Mouse (Mus musculus) gastrocnemius, postnatal 25 days (tissue): ENCODE results near the gene Hmg20b. TPM values are rescaled to one million over a fixed set of nuclear protein-coding genes. Genes with fewer than 3 reads are reported as not detected.

Experiments
- DNase-seq: peaks from one replicate; pipeline ENCODE4 v3.0.0; 2022
- long read RNA-seq, 2 experiments: library from polyadenylated mRNA; stranded (forward); transcript quantifications; one replicate each; pipeline ENCODE4 v2.0.0; 2021
- total RNA-seq, 2 experiments: library from RNA; stranded (reverse); gene quantifications; 1 replicate in 1 of 2; 2 replicates in 1 of 2; pipeline ENCODE4 v1.2.3; 2021

The Hmg20b gene
- 10 to 100 TPM; 22.9 to 29.6 TPM for total RNA-seq
- long read RNA-seq, experiment 1, transcript Hmg20b-201 (9 exons, 1,621 nt) = major isoform, 23 of 41 reads
- long read RNA-seq, experiment 1, partial matches to known transcripts = 3 of 41 reads
- long read RNA-seq, experiment 1, other reads (novel, unspliced or antisense) = 9 of 41 reads
- long read RNA-seq, experiment 2, transcript Hmg20b-201 (9 exons, 1,621 nt) = major isoform, 14 of 48 reads
- long read RNA-seq, experiment 2, transcript Hmg20b-202 (10 exons, 1,463 nt) = minor isoform, 13 of 48 reads
- long read RNA-seq, experiment 2, partial matches to known transcripts = 5 of 48 reads
- long read RNA-seq, experiment 2, other reads (novel, unspliced or antisense) = 12 of 48 reads

DNA sequence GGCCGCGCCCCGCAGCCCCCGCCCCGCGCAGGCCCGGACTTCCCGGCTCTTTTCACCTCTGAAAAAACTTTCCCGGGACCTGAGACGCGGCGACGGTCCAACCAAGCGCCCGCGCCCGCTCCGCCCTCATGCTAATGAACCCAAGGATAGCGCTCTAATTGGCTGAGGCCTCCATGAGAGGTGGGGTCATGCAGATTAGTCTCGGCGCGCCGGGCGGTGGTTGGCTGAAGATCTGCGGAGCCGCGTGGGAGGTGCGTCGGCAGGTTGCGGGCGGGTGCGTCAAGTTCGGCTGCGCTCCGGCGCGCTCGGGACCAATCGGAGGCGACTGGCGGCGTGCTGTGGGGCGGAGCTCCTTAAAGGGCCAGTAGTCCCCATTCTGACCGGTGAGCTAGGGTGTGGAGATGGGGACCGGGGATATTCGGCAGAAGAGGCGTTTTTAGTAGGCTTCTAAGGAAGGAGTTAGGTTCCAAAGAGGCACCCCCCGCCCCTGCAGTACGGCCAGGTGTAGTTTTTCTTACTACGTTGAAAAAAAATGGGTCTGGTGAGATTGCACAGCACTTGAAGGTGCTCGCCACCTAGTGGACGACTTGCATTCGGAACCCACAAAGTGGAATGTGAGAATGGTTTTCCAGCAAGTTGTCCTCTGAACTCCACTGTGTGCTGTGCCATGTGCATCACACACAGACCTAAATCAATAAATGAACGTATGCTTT is at the start of gene Hmg20b:
Gene Hmg20b, minus strand, starts transcription at position 130 of the 713 bp plus-strand sequence.
- DNase-seq = peak; percentile 99

DNA sequence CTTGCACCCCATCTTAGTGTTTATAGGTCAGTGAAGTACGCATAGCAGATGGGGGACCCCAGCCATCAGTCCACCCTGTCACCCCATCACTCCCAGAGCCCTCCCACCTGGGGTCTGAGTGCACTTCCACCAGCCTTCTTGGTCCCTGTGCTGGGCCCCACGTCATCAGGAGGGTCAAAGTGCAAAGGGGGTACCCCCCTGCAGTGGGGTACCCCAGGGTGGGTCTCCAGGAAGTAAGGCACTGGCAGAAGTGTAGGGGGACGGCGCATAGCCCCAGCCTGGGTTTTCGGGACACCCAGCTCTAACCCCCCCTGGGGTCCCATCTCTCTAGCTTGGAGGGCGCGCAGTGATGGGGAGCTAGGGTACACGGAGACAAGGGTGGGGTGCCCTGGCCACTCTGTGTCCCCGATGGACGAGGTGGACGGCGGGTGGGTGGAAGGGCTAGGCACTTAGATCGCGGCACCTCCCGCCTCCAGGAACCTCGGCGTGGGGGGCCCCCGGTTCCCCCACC is 49.6 kb upstream of the Hmg20b start:
- DNase-seq = no peak

DNA sequence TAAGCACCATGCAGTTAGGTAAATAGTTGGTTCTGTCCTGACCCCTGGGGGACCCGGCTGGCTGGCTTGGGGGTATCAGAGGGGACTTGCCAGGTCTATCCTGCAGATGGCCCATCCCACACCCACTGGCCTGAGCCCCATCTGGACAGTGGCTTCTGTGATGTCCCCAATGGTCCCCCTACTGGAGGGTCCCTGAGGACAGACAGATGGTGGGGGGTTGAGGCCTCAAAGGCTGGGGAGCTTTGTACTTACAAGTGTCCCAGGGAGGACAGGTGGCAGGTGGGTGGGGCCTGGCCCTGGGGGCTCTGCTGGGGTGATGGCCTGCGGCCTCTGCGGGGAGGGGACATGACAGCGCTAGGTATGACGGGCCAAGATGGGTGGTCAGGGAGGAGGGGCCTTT is 49.0 kb upstream of the Hmg20b start:
- no peak for DNase-seq

DNA sequence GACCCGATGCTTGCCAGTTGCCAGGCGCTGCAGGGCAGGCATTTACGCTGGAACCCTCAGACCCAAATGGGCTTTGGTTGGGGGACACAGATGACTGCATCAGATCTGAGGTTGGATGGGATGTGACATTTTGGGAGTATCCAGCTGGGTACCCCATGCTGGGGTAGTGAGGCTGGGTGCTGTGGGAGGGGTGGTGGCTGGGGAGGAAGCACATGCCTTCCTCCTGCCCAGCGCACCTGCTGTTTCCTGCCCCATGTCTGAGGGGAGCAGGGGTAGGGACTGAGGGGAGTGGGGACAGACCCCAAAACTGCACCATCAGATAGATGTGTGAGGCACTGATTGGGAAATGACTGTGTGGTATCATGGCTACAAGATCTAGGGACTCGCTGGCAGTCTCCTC is 46.5 kb upstream of the Hmg20b start:
- DNase-seq = no peak

DNA sequence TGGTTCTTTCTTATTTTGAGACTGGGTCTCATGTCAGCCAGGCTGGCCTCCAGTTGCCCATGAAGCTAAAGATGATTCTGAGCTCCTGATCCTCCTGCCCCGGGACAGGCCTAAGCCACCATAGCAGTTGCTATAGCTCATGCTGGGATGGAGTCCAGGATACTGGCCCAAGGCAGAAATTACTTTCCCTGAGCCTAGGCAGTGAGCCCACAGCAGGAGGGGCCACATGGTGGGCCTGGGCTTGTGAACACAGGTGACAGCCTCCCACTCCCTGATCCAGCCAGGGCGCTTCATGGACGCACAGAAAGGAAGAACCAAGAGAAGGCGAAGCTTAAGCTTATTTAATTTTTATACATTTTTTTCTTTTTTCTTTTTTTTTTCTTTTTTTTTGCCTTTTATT is 45.6 kb upstream of the Hmg20b start:
- DNase-seq = no peak

DNA sequence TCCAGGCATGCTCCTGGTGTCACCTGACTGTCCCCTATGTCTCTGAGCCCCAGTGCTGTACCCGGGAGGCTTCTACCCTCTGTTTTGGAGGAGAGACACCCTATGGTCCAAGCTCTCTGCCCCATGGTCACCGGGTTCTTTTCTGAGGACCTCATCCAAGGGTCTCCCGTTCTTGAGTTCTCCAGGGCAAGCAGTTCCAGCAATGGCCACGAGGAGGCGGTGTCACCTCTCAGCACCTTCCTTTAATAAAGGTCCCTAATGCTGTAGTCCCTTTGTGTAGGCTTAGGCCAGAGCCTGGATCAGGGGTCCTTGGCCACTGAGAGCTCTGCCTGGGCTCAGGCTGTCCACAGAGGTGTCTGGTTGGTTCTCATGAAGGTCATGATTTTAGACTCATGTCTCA is 44.8 kb upstream of the Hmg20b start:
- no peak for DNase-seq

DNA sequence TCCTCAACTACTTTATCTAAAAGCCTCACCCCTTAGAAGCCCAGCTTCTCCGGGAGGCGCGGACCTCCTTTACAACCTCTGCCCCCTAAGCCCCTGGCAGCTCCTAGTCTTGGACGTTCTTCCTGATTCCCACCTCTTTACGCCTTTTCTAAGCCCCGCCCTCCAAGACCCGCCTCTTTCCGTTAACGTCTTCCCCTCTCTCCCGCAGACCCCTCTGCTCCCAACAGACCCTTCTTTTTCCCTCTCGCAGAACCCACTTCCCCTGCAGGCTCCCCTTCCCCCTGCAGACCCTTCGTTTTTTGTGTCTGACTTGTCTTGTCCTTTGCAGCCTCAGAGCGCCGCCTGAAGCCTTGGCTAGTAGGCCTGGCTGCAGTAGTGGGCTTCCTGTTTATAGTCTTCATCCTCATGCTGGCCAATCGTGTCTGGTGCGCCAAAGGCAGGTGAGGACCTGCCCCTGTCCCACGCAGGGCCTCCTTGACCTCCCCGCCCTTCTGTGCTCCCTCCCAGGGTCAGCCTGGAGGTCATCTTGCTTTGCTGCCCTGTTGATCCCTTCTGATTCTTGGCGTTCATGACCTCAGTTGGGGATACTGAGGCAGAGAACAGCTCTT is 43.3 kb upstream of the Hmg20b start:
- DNase-seq = no peak

DNA sequence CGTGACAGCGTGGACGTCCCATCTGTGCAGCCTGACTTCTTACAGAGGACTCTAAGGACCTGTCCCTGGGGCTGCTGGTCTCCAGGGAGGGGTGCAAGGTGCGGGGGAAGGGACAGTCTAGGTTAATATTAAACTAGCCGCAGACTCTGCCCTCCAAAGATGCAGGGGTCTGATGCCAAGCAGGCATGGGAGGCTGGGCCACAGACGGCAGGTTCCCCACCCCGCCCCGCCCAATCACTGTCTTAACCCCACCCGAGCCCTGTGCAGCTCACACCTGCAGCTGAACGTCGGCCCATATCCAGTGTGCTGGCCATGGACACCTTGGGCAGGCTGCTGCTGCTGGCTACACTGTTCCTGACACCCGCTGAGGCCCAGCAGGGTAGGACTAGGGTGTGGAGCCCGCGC is 42.5 kb upstream of the Hmg20b start, which contains the start of gene Smim24:
Gene Smim24, plus strand, starts transcription at position 271 of the 405 bp plus-strand sequence.
- no peak for DNase-seq

DNA sequence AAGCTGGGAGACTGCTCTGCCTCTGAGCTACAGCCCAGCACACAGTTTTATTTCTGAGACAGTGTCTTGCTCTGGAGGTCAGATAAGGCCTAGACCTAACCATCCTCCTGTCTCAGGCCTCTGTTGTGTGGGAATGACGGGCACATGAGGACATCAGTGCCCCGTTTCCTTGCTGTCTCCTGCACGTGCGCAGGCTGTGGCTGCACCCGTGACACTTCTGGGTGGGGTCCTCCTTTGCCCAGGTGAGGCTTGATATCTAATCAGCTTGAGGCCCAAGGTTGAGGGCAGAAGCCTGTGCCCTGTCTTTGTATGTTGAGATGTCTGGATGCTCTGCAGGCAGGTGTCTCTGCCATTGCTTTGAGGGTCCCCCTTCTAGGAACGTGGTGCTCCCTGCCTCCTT is 42.0 kb upstream of the Hmg20b start:
- no peak for DNase-seq

DNA sequence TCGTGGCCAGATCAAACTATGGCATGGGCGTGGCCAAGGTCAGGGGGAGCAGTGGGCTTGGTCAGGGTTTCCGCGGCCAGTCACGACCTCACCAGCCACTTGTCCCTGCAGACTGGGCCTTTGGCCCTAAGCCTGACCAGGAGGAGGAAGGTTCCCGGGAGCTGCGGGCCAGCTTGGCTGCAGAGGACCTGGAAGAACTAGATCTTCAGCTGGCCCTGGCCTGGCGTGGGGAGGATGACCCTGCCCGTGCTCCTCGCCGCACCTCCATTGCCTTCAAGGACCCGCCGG is 40.3 kb upstream of the Hmg20b start:
- no peak for DNase-seq

DNA sequence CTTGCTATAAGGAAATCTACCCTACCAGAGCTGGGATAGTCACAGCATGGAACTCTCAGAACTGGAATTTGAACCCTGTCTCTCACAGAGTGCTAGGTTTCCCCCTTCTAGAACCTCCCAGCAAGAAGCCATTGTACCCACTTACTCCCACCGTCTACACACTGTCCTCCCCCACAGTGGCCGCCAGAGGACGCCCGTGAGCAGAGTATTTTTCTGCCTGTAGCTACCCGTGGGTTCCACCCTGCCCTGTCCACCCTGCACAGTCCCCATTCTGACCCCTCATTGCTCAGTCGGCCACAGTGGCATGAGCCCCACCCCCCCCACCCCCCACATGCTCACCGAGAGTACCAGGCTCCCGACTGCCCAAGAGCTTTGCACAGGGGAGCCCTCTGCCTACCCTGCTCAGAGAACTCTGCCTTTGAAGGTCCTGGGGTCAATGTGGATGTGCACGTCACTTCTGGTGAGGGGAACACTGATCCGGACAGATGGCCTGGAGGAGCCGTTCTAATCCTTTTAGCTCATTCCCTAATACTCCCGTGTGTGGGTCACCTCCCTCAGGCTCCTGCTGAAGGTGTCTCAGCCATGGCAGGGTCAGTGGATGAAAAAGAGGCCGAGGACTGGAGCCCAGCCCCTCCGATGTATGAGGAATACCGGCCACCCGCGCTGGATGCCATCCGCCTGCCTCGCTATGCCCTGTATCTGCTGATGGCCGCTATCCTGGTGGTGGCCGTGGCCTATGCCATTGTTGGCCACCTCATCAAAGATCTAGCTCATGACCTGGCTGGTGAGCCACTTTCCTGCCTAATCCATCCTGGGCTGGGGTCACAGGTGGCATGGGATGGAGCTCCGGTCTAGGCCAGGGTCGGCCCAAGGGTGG is 39.8 kb upstream of the Hmg20b start:
- peak; percentile 58 for DNase-seq

DNA sequence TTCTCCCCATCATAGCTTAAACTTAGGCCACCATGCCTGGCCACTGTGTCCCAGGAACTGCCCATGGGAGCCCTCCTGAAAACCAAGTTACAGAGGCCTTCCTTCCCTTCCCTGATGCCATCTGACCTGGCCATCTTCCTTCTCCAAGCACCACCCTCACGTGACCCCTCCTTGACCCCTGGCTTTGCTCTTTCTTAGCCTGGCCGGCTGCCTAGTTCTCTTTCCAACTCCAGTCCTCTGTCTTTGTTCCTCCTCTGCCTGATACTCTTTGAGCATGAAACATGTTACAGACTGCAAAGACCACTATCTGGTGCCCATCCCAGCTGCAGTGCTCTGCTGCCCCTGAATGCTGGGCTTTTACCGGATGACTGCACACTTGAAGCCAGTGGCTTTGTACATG is 39.1 kb upstream of the Hmg20b start:
- no peak for DNase-seq

DNA sequence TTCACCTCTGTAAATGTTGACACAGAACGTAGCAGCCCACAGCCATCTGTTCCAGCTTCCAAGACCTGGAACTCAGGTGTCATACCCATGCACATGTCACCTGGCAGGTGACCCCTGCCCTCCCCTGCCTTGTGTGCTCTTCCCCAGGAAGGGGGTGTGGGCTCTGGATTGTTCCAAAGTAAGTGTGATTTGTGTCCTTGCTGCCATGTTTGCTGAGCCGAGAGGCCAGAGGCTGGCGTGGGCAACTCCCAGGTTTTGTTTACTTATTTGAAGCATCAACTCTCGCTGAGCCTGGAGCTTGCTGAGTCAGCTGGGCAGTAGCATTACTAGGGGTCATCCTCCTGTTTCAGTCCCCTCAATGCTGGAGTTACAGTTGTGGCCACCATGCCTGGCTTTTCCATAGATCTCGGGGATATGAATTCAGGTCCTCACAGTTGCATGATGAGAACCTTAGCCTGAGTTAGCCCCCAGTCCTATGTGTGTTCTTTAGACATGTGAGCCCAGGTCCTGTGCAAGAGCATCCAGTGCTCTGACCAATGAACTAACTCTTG is 38.3 kb upstream of the Hmg20b start, which contains the start of gene Gm48552:
Gene Gm48552, plus strand, starts transcription at position 501 of the 551 bp plus-strand sequence.
- no peak for DNase-seq

DNA sequence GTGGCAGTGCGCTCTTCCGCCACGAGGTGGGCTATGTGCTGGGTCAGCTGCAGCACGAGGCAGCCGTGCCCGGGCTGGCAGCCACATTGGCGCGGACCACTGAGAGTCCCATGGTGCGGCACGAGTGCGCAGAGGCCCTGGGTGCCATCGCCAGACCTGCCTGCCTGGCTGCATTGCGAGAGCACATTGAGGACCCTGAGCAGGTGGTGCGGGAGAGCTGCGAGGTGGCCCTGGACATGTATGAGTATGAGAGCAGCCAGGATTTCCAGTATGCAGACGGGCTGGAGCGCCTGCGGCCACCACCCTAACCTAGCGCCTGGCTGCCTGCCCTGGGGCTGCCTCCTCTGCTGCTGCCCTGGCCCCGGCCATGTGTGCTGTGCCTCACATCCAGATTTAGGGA is 37.4 kb upstream of the Hmg20b start:
- no peak for DNase-seq

DNA sequence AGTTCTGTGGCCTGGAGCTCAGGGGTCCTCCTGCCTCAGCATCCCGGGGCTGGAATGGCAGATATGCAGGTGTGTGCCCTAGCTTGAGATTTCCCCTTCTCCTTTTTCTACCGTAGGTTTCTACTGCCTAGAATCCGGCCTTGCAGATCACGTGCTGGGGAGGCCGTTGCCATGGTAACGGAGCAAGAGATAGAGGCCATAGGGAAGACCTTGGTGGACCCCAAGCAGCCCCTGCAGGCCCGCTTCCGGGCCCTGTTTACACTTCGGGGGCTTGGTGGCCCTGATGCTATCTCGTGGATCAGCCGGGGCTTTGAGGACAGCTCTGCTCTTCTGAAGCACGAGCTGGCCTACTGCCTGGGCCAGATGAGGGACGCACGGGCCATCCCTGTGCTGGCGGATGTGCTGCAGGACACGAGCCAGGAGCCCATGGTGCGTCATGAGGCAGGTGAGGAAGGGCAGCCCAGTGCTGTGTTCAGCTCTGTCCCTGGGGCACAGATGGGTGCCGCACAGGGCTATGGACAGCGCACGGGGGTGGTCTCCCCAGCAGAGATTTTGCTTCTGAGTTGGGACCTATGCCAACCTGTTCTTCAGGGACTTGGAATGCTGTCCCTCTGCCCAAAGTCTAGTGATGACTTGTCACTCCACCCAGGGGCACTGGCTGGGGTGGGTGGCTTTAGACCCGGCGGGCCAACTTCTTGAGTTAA is 35.5 kb upstream of the Hmg20b start:
- DNase-seq = no peak

DNA sequence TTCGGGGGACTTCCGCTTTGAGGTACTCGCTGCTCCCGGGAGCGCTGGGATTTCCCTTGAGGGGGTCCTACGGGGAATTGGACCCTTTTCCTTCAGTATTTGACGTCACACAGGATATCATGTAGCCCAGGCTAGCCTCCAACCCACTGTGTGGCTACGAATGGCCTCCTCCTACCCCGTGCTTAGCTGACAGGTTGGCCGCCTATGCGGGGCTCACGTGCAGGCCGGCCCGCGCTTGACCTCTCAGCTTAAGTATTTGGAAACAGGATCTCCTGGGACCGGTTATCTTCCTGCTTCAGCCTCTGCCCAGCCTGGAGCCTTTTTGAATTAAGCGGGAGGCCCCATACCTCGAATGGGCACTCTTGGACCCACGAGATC is 34.3 kb upstream of the Hmg20b start:
- no peak for DNase-seq

DNA sequence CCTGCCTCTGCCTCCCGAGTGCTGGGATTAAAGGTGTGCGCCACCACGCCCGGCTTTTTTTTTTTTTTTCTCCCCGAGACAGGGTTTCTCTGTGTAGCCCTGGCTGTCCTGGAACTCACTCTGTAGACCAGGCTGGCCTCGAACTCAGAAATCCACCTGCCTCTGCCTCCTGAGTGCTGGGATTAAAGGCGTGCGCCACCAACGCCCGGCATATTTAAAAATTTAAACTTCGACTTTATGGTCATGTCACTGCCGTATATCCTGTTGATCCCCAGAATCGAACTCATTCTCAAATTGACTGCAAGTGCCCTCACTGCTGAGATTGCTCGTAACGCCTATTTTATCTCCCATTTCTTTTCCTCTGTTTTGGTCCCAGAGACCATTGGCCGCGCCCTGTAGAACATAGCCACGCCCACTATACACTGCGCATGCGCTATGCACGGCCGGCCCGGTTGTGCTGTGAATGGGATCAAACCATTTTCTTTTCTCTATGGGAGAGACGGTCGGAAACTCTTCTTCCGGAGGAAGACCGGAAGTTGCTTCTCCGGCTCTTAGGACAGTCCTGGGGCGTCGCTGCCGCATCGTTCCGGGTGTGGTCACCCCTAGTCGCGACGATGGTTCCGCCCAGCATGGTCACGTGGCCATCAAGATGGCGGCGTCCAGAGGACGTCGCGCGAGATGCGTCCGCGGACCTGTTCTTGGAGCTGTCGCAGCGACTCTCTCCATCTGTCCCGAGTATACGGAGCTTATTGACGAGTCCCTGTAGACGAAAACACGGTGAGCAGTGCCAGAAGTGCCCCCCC is 33.7 kb upstream of the Hmg20b start, which contains the start of the genes Dohh and Gm48551:
Gene Dohh, plus strand, starts transcription at position 627 of the 803 bp plus-strand sequence.
Gene Gm48551, plus strand, starts transcription at position 665 of the 803 bp plus-strand sequence.
- DNase-seq = peak; percentile 96

DNA sequence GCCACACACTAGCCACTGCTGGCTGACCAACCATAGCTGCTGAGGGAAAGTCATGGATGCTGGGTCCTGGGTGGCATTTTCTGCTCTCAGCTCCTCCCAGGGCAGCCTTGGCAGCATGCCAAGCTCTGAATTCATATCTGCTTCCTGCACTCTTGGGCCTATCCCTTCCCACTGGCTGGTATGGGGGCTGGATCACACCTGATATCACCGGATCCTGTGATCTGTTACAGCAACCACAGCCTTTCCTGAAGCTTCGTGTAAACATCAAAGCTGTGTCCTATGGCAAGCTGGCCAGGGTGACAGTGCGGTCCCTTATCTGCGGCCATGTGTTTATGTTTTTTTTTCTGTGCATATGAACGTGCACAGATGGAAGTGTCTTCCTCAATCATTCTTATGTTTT is 31.8 kb upstream of the Hmg20b start:
- no peak for DNase-seq

DNA sequence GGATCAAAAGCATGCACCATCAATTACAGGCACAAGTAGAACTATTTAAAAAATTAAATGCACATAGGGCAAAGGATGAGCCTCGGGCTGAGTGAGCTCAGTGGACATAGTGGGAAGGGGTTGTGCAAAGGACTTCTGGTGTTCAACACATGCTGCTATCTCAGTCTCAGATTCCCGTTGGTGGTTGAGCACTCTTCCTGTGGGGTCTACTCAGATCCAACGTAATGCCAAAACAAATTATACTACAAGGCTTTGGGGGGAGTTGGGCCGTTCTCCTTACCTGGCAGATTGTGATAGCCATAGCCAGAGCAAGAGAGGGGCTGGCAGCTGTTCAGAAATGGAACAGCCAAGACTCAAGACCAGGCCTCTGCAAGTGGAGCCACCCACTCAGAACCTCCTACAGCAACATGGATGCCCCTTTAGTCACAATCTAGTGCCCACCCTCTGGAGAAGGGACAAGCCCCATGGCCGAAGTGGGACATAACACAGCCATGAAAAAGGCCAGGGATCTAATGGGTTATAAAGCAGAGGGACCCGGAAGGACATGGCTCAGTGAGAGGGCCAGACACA is 29.6 kb upstream of the Hmg20b start:
- DNase-seq = no peak

DNA sequence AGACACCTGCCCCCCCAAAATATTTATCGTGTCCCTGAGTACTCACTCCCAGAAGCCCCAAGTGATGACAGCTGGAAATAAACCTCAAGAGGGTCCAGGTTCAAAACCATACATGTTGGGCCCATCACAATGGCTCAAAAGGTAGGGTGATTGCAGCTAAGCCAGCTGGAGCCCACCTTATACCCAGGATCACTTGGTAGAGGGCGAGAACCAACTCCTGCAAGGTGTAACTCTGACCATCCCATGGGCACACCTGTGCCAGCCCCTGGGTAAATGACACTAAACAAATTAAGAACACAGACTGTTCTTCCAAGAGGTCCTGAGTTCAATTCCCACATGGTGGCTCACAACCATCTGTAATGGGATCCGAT is 28.9 kb upstream of the Hmg20b start:
- DNase-seq = no peak
